Mouse (Mus musculus): ENCODE measurements around the gene Gtpbp3.

The Gtpbp3 gene

GRCm38 (mm10) chr8:71469411-71469810 is 18.5 kb upstream of the Gtpbp3 start:
- DNase-seq (ENCODE audit: extremely low spot score, low spot score) = peak; percentile 65

- no peak for DNase-seq (ENCODE audit: extremely low spot score, low spot score)
Measured at GRCm38 (mm10) chr8:71470146-71470912, 17.6 kb upstream of the Gtpbp3 start.

- DNase-seq (ENCODE audit: extremely low spot score, low spot score) = no peak
Measured at GRCm38 (mm10) chr8:71470913-71471255, 17.0 kb upstream of the Gtpbp3 start.

- DNase-seq (ENCODE audit: extremely low spot score, low spot score) = no peak
Measured at GRCm38 (mm10) chr8:71471861-71472260, 16.0 kb upstream of the Gtpbp3 start.

- no peak for DNase-seq (ENCODE audit: extremely low spot score, low spot score)
Measured at GRCm38 (mm10) chr8:71472601-71473386, 15.1 kb upstream of the Gtpbp3 start.

- no peak for DNase-seq (ENCODE audit: extremely low spot score, low spot score)
Measured at GRCm38 (mm10) chr8:71474344-71474743, 13.6 kb upstream of the Gtpbp3 start.

- DNase-seq (ENCODE audit: extremely low spot score, low spot score) = no peak
Measured at GRCm38 (mm10) chr8:71474785-71475701, 12.9 kb upstream of the Gtpbp3 start.

- peak; percentile 38 for DNase-seq (ENCODE audit: extremely low spot score, low spot score)
Measured at GRCm38 (mm10) chr8:71475702-71476075, 12.2 kb upstream of the Gtpbp3 start.

- peak; percentile 84 for DNase-seq (ENCODE audit: extremely low spot score, low spot score)
Measured at GRCm38 (mm10) chr8:71476099-71476940, 11.6 kb upstream of the Gtpbp3 start.

GRCm38 (mm10) chr8:71477196-71477845 is 10.6 kb upstream of the Gtpbp3 start:
- peak; percentile 32 for DNase-seq (ENCODE audit: extremely low spot score, low spot score)

- DNase-seq (ENCODE audit: extremely low spot score, low spot score) = no peak
Measured at GRCm38 (mm10) chr8:71478943-71479342, 9.0 kb upstream of the Gtpbp3 start.

GRCm38 (mm10) chr8:71483932-71484331 is 4.0 kb upstream of the Gtpbp3 start:
- DNase-seq (ENCODE audit: extremely low spot score, low spot score) = peak; percentile 61

- DNase-seq (ENCODE audit: extremely low spot score, low spot score) = no peak
Measured at GRCm38 (mm10) chr8:71484736-71485135, 3.2 kb upstream of the Gtpbp3 start.

GRCm38 (mm10) chr8:71485142-71486135 is 2.5 kb upstream of the Gtpbp3 start, which contains the start of gene Ano8:
Ano8 (minus strand) TSS chr8:71485963.
- DNase-seq (ENCODE audit: extremely low spot score, low spot score) = peak; percentile 88

- DNase-seq (ENCODE audit: extremely low spot score, low spot score) = no peak
Measured at GRCm38 (mm10) chr8:71486136-71486529, 1.8 kb upstream of the Gtpbp3 start.

- peak; percentile 89 for DNase-seq (ENCODE audit: extremely low spot score, low spot score)
Measured at GRCm38 (mm10) chr8:71488454-71488853, 551 bp downstream of the Gtpbp3 start.

GRCm38 (mm10) chr8:71495039-71495438 is 7.1 kb downstream of the Gtpbp3 start:
- DNase-seq (ENCODE audit: extremely low spot score, low spot score) = peak; percentile 83

- no peak for DNase-seq (ENCODE audit: extremely low spot score, low spot score)
Measured at GRCm38 (mm10) chr8:71495811-71496210, 7.9 kb downstream of the Gtpbp3 start.

- no peak for DNase-seq (ENCODE audit: extremely low spot score, low spot score)
Measured at GRCm38 (mm10) chr8:71496481-71496880, 8.6 kb downstream of the Gtpbp3 start.

All from neural tube, embryonic 10.5 days (tissue).